10 mouse cellular contexts compared by ENCODE assay signal in the genomic region with DNA sequence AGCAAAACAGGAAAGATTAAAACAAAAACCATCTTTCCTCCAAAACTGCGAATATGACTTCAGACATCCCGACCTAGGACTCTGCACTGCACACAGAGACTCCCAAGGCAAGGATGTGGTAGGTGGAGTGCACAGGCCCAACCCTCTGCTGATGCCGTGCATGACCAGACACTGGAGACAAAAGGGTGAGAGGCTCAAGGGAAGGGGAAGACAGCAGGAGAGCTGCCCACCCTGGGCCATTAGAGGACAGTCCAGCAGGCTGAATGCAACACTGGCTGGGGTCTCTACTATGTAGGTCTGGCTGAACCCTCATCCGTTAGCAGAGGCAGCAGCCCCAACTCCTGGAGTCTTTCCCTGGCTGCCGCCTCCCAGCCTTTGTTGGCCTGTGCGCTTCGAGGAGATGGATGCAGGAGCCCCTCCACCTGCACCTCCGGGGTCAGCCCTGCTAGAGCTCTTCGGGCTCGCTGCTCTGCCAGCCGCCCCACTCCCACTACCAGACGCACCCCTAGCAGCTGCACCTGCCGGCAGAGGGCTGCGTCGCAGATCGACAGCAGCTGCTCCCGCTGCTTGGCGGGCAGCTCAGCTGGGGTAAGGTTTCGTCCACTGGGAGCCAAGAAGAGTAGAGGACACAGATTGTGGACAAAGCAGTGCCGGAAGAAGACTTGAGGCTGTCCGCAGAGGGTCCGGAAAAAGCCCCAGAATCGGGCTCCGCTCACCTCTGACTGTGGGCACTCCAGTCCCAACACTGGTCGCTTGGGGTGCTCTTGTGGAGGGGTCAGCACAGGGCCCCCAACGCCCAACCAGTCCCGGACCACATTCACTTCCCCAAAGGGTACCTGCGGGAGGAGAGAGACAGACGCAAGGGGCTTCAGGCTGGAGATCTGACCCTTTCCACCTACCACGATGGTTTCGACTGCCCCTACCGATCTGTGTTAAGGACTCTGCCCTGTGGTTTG. TPM values are rescaled to one million over a fixed set of nuclear protein-coding genes. Genes with fewer than 3 reads are reported as not detected.
DNase-seq lines count a peak whose midpoint lies in the region; ATAC-seq lines count a peak whose summit lies in the region.
"Had no signal": no experiment of that assay in that cellular context is flagged by ENCODE, and none has a peak within 500 bp of the region (broad histone marks: within the 10 kb centered on the region; RNA-seq: fewer than 3 reads in every experiment).

No protein-coding gene starts in this region.

- peaks cover 69% of the 10 kb centered on the region for H3K4me1 ChIP-seq in megakaryocyte, embryonic 14.5 days
- H3K4me1 ChIP-seq in forebrain, embryonic 15.5 days: peaks cover 9% of the 10 kb centered on the region
- H3K4me1 ChIP-seq in limb, embryonic 12.5 days (replicated peaks): peaks cover 14% of the 10 kb centered on the region
- peaks cover 20% of the 10 kb centered on the region for H3K4me1 ChIP-seq in neural tube, embryonic 15.5 days

- no peak overlapping the region for H3K9ac ChIP-seq in forebrain, embryonic 15.5 days (replicated peaks)
- H3K9ac ChIP-seq in limb, embryonic 12.5 days (replicated peaks): 0 out of 2 replicates have a peak overlapping the region, but pooled peaks have one; percentile 18
- no peak overlapping the region for H3K9ac ChIP-seq in neural tube, embryonic 15.5 days (replicated peaks)

- H3K36me3 ChIP-seq in megakaryocyte, embryonic 14.5 days (replicated peaks; ENCODE audit: low read length): peaks cover 61% of the 10 kb centered on the region
- H3K36me3 ChIP-seq in forebrain, embryonic 15.5 days: no peaks in the 10 kb centered on the region
- no peaks in the 10 kb centered on the region for H3K36me3 ChIP-seq in limb, embryonic 12.5 days
- no peaks in the 10 kb centered on the region for H3K36me3 ChIP-seq in neural tube, embryonic 15.5 days

- DNase-seq in frontal cortex, postnatal 36 days (ENCODE audit: low spot score in 2 of 2): no peak
- DNase-seq in heart, postnatal 14 days: no peak
- DNase-seq: cerebellum, adult 9-10 months; thymus, postnatal 25 days had no signal

- WGBS in forebrain, embryonic 15.5 days: 19% methylated on average over 32 of the region's 32 CpGs
- WGBS in limb, embryonic 12.5 days: 24% methylated on average over 32 of the region's 32 CpGs
- 22% methylated on average over 32 of the region's 32 CpGs for WGBS in neural tube, embryonic 15.5 days

- peak overlapping the region; percentile 51 for H3K4me3 ChIP-seq in megakaryocyte, embryonic 14.5 days (replicated peaks)
- H3K4me3 ChIP-seq in forebrain, embryonic 15.5 days: no peak overlapping the region
- H3K4me3 ChIP-seq in limb, embryonic 12.5 days (replicated peaks): no peak overlapping the region
- H3K4me3 ChIP-seq in neural tube, embryonic 15.5 days (replicated peaks): no peak overlapping the region

- H3K9me3 ChIP-seq in megakaryocyte, embryonic 14.5 days: no peaks in the 10 kb centered on the region
- H3K9me3 ChIP-seq in forebrain, embryonic 15.5 days: no peaks in the 10 kb centered on the region
- H3K9me3 ChIP-seq in limb, embryonic 12.5 days: no peaks in the 10 kb centered on the region
- no peaks in the 10 kb centered on the region for H3K9me3 ChIP-seq in neural tube, embryonic 15.5 days (replicated peaks)

- intact Hi-C loops in heart, postnatal 14 days (cut with DNase I): no loop called here

- H3K27ac ChIP-seq in forebrain, embryonic 15.5 days (replicated peaks): no peak overlapping the region
- H3K27ac ChIP-seq in limb, embryonic 12.5 days: no peak overlapping the region
- H3K27ac ChIP-seq in neural tube, embryonic 15.5 days (replicated peaks): no peak overlapping the region
- H3K27ac ChIP-seq: macrophage had no signal

- H3K27me3 ChIP-seq in megakaryocyte, embryonic 14.5 days (replicated peaks): no peaks in the 10 kb centered on the region
- no peaks in the 10 kb centered on the region for H3K27me3 ChIP-seq in forebrain, embryonic 15.5 days
- peaks cover 48% of the 10 kb centered on the region for H3K27me3 ChIP-seq in limb, embryonic 12.5 days
- no peaks in the 10 kb centered on the region for H3K27me3 ChIP-seq in neural tube, embryonic 15.5 days (replicated peaks)

- no peak overlapping the region for H3K4me2 ChIP-seq in forebrain, embryonic 15.5 days (replicated peaks)
- H3K4me2 ChIP-seq in limb, embryonic 12.5 days: peak overlapping the region; percentile 6
- H3K4me2 ChIP-seq in neural tube, embryonic 15.5 days: peak overlapping the region; percentile 16

- ATAC-seq in megakaryocyte, adult 5-6 weeks (ENCODE audit: poor library complexity, severe bottlenecking): no peak
- ATAC-seq in forebrain, embryonic 15.5 days (replicated peaks): peak; percentile 58
- ATAC-seq in limb, embryonic 12.5 days (ENCODE audit: insufficient number of reproducible peaks, insufficient read depth, low FRiP score, low TSS enrichment, low read depth): no peak
- ATAC-seq in neural tube, embryonic 15.5 days (ENCODE audit: low FRiP score): 0 out of 2 replicates have a peak, but pooled peaks have one; percentile 20

RNA-seq across cellular contexts. Expression of a gene that starts 11.2 kb away (rescaled TPM):
- 0.73 and 2.1 TPM in 2 replicates for polyA plus RNA-seq in megakaryocyte, embryonic 14.5 days (2012; ENCODE audit: insufficient read depth, low replicate concordance)
- total RNA-seq in megakaryocyte, adult 5-6 weeks (2015): 2.8 and 3.9 TPM in 2 replicates
- total RNA-seq in megakaryocyte, adult 5-6 weeks (2017): 3.3 and 3.8 TPM in 2 replicates
- 24.7 and 26.8 TPM in 2 replicates for polyA plus RNA-seq in forebrain, embryonic 15.5 days (2015; fragmentation: Nextera tagmentation; extraction: Ambion mirVana)
- 14.6 and 15.2 TPM in 2 replicates for polyA plus RNA-seq in limb, embryonic 12.5 days (2016; fragmentation: Nextera tagmentation; extraction: Ambion mirVana)
- polyA plus RNA-seq in neural tube, embryonic 15.5 days (2015; fragmentation: Nextera tagmentation; extraction: Ambion mirVana): 25.8 and 30.9 TPM in 2 replicates
- total RNA-seq in heart, postnatal 14 days (2021): 10 to 100 TPM; 13.5 to 14.0 TPM

Comparison
In these comparisons a context has a peak if more than half of its experiments do, and no peak if none do; other contexts are left out.
1. ATAC-seq: peak in forebrain, embryonic 15.5 days (single experiment) and neural tube, embryonic 15.5 days (single experiment); none in megakaryocyte, adult 5-6 weeks (single experiment) and limb, embryonic 12.5 days (single experiment).